Mouse (Mus musculus) CH12.LX (cell line): ENCODE results near the gene Zranb3.

ENCODE experiments used
- CTCF ChIP-seq, 2 experiments: IDR thresholded peaks in 1 of 2; conservative IDR thresholded peaks in 1 of 2; 2 replicates each; pipeline ENCODE4 v1.5.1; 2011 to 2012; ENCODE audit warnings: low read depth in 2 of 2, low read length in 2 of 2, improper control_type of control experiment in 1 of 2, inconsistent platforms in 1 of 2, mild to moderate bottlenecking in 1 of 2, moderate library complexity in 1 of 2
- EP300 ChIP-seq: IDR thresholded peaks from 2 replicates; pipeline ENCODE4 v1.6.1; 2011; ENCODE audit warnings: low read length, improper control_type of control experiment
- HCFC1 ChIP-seq: IDR thresholded peaks from 2 replicates; pipeline ENCODE4 v1.6.1; 2012; ENCODE audit warnings: low read depth, mild to moderate bottlenecking, inconsistent platforms, low read length, improper control_type of control experiment
- MAFK ChIP-seq: IDR thresholded peaks from 2 replicates; pipeline ENCODE4 v1.6.1; 2011; ENCODE audit warnings: low read length, improper control_type of control experiment; ENCODE audit not compliant: insufficient replicate concordance
- MAX ChIP-seq: IDR thresholded peaks from 2 replicates; pipeline ENCODE4 v1.6.1; 2011; ENCODE audit warnings: low read length, improper control_type of control experiment
- MXI1 ChIP-seq: IDR thresholded peaks from 2 replicates; pipeline ENCODE4 v1.6.1; 2011; ENCODE audit warnings: mild to moderate bottlenecking, low read depth, low read length, improper control_type of control experiment
- POLR2A ChIP-seq: IDR thresholded peaks from 2 replicates; pipeline ENCODE4 v1.6.1; 2011; ENCODE audit warnings: low read depth, mild to moderate bottlenecking, improper control_type of control experiment, low read length
- SIN3A ChIP-seq: IDR thresholded peaks from 2 replicates; pipeline ENCODE4 v1.6.1; 2012; ENCODE audit warnings: low read length, improper control_type of control experiment, inconsistent platforms
- TBP ChIP-seq: conservative IDR thresholded peaks from 2 replicates; pipeline ENCODE4 v1.6.1; 2011; ENCODE audit warnings: low read depth, low read length, improper control_type of control experiment
- USF1 ChIP-seq: IDR thresholded peaks from 2 replicates; pipeline ENCODE4 v1.6.1; 2014; ENCODE audit warnings: low read depth, mild to moderate bottlenecking, inconsistent platforms, low read length, improper control_type of control experiment
- ZC3H11A ChIP-seq: IDR thresholded peaks from 2 replicates; pipeline ENCODE4 v1.6.1; 2012; ENCODE audit warnings: low read depth, mild to moderate bottlenecking, inconsistent platforms, low read length, improper control_type of control experiment

GRCm38 (mm10) chr1:128002159-128002558 is 100.7 kb downstream of the Zranb3 start:
- TF ChIP-seq MXI1 (no peak), MAFK (no peak), HCFC1 (no peak), ZC3H11A (no peak), CTCF (conservative IDR thresholded peaks at IDR 0.05 in 1 of 2, IDR thresholded peaks at IDR 0.05 in 1 of 2; ENCODE audit: low read depth in 2 of 2, low read length in 2 of 2) (no peak), USF1 (no peak), EP300 (no peak), POLR2A (no peak), TBP (no peak), SIN3A (no peak), MAX (no peak)
